In the genomic region with DNA sequence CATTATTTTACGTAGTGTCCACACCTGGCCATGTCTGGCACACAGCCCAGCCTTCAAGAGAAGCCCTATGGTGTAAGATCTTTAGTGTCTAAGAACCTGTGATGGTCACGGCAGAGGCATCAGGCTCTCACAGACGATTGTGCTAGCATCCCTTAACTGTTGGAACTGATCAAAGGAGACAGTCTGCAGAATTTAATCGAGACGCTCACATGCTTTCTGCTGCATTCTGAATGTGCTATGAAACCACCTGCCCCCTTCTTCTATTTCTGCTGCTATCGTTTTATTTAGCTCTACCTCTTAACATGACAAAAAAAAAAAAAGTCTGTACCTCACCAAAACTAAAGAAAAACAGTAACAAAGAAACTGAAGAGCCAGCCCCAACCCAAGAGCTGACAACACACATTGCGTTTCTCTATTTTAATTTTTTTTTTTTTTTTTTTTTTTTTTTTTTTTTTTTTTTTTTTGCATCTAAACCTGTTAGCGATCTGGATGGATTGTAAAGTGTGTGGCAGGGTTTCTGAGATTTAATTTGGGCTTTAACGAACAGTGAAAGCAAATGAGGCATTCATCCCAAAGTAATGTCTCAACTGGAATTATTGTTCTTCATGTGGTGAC, we compare ENCODE assay signal across 29 mouse cellular contexts.
DNase-seq lines count a peak whose midpoint lies in the region; ATAC-seq and TF ChIP-seq lines count a peak whose summit lies in the region.
"Had no signal": no experiment of that assay in that cellular context is flagged by ENCODE, and none has a peak within 500 bp of the region (broad histone marks: within the 10 kb centered on the region; RNA-seq: fewer than 3 reads in every experiment).

No protein-coding gene starts in this region.

- H3K4me1 ChIP-seq in midbrain, embryonic 11.5 days (ENCODE audit: control insufficient read depth, insufficient read depth, low read length): no peaks in the 10 kb centered on the region
- no peaks in the 10 kb centered on the region for H3K4me1 ChIP-seq in midbrain, embryonic 13.5 days (replicated peaks)
- H3K4me1 ChIP-seq in ES-E14 (ENCODE audit: control insufficient read depth in 2 of 2, insufficient read depth in 2 of 2, low read length in 2 of 2, poor library complexity in 1 of 2): no peaks in the 10 kb centered on the region
- H3K4me1 ChIP-seq: embryonic facial prominence, embryonic 15.5 days; heart, embryonic 13.5 days; lung, embryonic 15.5 days; midbrain, embryonic 12.5 days; stomach, embryonic 15.5 days had no signal

- H3K4me2 ChIP-seq in midbrain, embryonic 11.5 days: no peak overlapping the region
- H3K4me2 ChIP-seq in midbrain, embryonic 13.5 days (replicated peaks): no peak overlapping the region
- H3K4me2 ChIP-seq: embryonic facial prominence, embryonic 15.5 days; forebrain, embryonic 12.5 days; heart, embryonic 13.5 days; hindbrain, embryonic 14.5 days; limb, embryonic 13.5 days; liver, embryonic 11.5 days; lung, embryonic 15.5 days; midbrain, embryonic 12.5 days; stomach, embryonic 15.5 days had no signal

- no peaks in the 10 kb centered on the region for H3K9me3 ChIP-seq in midbrain, embryonic 11.5 days (ENCODE audit: control insufficient read depth, low read length)
- no peaks in the 10 kb centered on the region for H3K9me3 ChIP-seq in midbrain, embryonic 13.5 days
- H3K9me3 ChIP-seq in ES-E14 (ENCODE audit: control insufficient read depth, insufficient read depth, low read depth, low read length): no peaks in the 10 kb centered on the region
- H3K9me3 ChIP-seq: embryonic facial prominence, embryonic 15.5 days; forebrain, embryonic 12.5 days; lung, embryonic 15.5 days; midbrain, embryonic 12.5 days; stomach, embryonic 15.5 days had no signal

- no peak overlapping the region for H3K27ac ChIP-seq in midbrain, embryonic 11.5 days (ENCODE audit: low read depth, low read length)
- no peak overlapping the region for H3K27ac ChIP-seq in midbrain, embryonic 13.5 days
- H3K27ac ChIP-seq in ES-E14 (ENCODE audit: insufficient read depth, low read depth, low read length, poor library complexity, severe bottlenecking): no peak overlapping the region
- H3K27ac ChIP-seq: embryonic facial prominence, embryonic 15.5 days; forebrain, embryonic 12.5 days; gastrocnemius, adult 2 months; heart, adult 2 months; heart, embryonic 13.5 days; hindbrain, embryonic 14.5 days; limb, embryonic 13.5 days; lung, embryonic 15.5 days; midbrain, embryonic 12.5 days; stomach, embryonic 15.5 days had no signal

- H3K4me3 ChIP-seq in midbrain, embryonic 11.5 days (ENCODE audit: low read depth, low read length): no peak overlapping the region
- H3K4me3 ChIP-seq in midbrain, embryonic 13.5 days (replicated peaks): no peak overlapping the region
- no peak overlapping the region for H3K4me3 ChIP-seq in ES-E14 (ENCODE audit: insufficient read depth in 1 of 2, low read depth in 1 of 2, low read length in 2 of 2, poor library complexity in 1 of 2, severe bottlenecking in 1 of 2)
- H3K4me3 ChIP-seq: embryonic facial prominence, embryonic 15.5 days; forebrain, embryonic 12.5 days; gastrocnemius, adult 2 months; heart, adult 2 months; heart, embryonic 13.5 days; limb, embryonic 13.5 days; lung, embryonic 15.5 days; midbrain, embryonic 12.5 days; stomach, embryonic 15.5 days had no signal

- WGBS in midbrain, embryonic 11.5 days: 92% methylated on average over 9 of the region's 9 CpGs
- 78% methylated on average over 9 of the region's 9 CpGs for WGBS in midbrain, embryonic 13.5 days

- ATAC-seq in frontal cortex, adult (ENCODE audit: low TSS enrichment): peak; percentile 85
- no peak for ATAC-seq in midbrain, embryonic 11.5 days (ENCODE audit: low FRiP score)
- no peak for ATAC-seq in midbrain, embryonic 13.5 days
- ATAC-seq: intestine, postnatal 0 days had no signal

- no peak for DNase-seq in frontal cortex, postnatal 14 days (ENCODE audit: low spot score in 2 of 2)
- DNase-seq in midbrain, embryonic 11.5 days (ENCODE audit: low spot score, missing footprints): peak; percentile 37
- DNase-seq in ES-E14 (ENCODE audit: low read depth, low spot score): no peak
- DNase-seq in right cerebral cortex, postnatal 14 days: peak; percentile 26
- no peak for DNase-seq in kidney, adult 18-20 months
- no peak for DNase-seq in layer of hippocampus, adult 9-10 months (ENCODE audit: low spot score)
- DNase-seq: adrenal gland, postnatal 14 days; cerebellum, adult 2 months; cerebellum, postnatal 14 days; gastrocnemius, adult 2 months; gastrocnemius, postnatal 36 days; heart, adult 2 months; heart, postnatal 10 days; kidney, postnatal 14 days; lung, postnatal 36 days; retina, postnatal 1 day; thymus, postnatal 14 days had no signal

- no peaks in the 10 kb centered on the region for H3K27me3 ChIP-seq in midbrain, embryonic 11.5 days (ENCODE audit: control insufficient read depth, insufficient read depth, low read length)
- no peaks in the 10 kb centered on the region for H3K27me3 ChIP-seq in midbrain, embryonic 13.5 days
- H3K27me3 ChIP-seq: embryonic facial prominence, embryonic 15.5 days; forebrain, embryonic 12.5 days; heart, embryonic 13.5 days; limb, embryonic 13.5 days; lung, embryonic 15.5 days; midbrain, embryonic 12.5 days; stomach, embryonic 15.5 days had no signal

- no peaks in the 10 kb centered on the region for H3K36me3 ChIP-seq in midbrain, embryonic 11.5 days (ENCODE audit: control insufficient read depth, insufficient read depth, low read length)
- no peaks in the 10 kb centered on the region for H3K36me3 ChIP-seq in midbrain, embryonic 13.5 days
- no peaks in the 10 kb centered on the region for H3K36me3 ChIP-seq in ES-E14 (ENCODE audit: control insufficient read depth, insufficient read depth, low read length, poor library complexity, severe bottlenecking)
- H3K36me3 ChIP-seq: embryonic facial prominence, embryonic 15.5 days; forebrain, embryonic 12.5 days; heart, embryonic 13.5 days; limb, embryonic 13.5 days; lung, embryonic 15.5 days; midbrain, embryonic 12.5 days; stomach, embryonic 15.5 days had no signal

- no peak overlapping the region for H3K9ac ChIP-seq in midbrain, embryonic 11.5 days (ENCODE audit: low read length)
- H3K9ac ChIP-seq in midbrain, embryonic 13.5 days (replicated peaks): no peak overlapping the region
- no peak overlapping the region for H3K9ac ChIP-seq in ES-E14 (ENCODE audit: insufficient read depth, low read depth, low read length, poor library complexity, severe bottlenecking)
- H3K9ac ChIP-seq: embryonic facial prominence, embryonic 15.5 days; forebrain, embryonic 12.5 days; heart, embryonic 13.5 days; hindbrain, embryonic 14.5 days; limb, embryonic 13.5 days; lung, embryonic 15.5 days; midbrain, embryonic 12.5 days; stomach, embryonic 15.5 days had no signal

- in situ Hi-C loops in ES-E14 (cut with MboI; ENCODE audit: low sequenced_read_pairs in 2 of 2, unreplicated experiment in 2 of 2): loop anchor here in 1 of 2 experiments (10.0 kb wide), 1 partner anchor 1047 kb away; no protein-coding TSS in a partner anchor

TF ChIP-seq in ES-E14, 5 proteins besides CTCF, POLR2A, EP300 and RAD21:
- peak; percentile 63; the same call in 1 of the 2 replicates for TF ChIP-seq ZNF384 (IDR thresholded peaks at IDR 0.05; ENCODE audit: low read depth, low read length)
- no peak for TF ChIP-seq HCFC1 (IDR thresholded peaks at IDR 0.05; ENCODE audit: borderline replicate concordance, insufficient read depth, low read length)
- TF ChIP-seq ZC3H11A (IDR thresholded peaks at IDR 0.05; ENCODE audit: borderline replicate concordance, low read depth, low read length): no peak

Comparison
In these comparisons a context has a peak if more than half of its experiments do, and no peak if none do; other contexts are left out.
1. DNase-seq: peak in midbrain, embryonic 11.5 days (single experiment) and right cerebral cortex, postnatal 14 days (single experiment); none in frontal cortex, postnatal 14 days (0 of 2), ES-E14 (single experiment), kidney, adult 18-20 months (single experiment) and layer of hippocampus, adult 9-10 months (single experiment).